Mouse (Mus musculus) neutrophil, adult 5-6 weeks (primary cell): Measurements from ENCODE around the gene Gm16253. TPM values are rescaled to one million over a fixed set of nuclear protein-coding genes. Genes with fewer than 3 reads are reported as not detected.

ENCODE experiments used
- ATAC-seq: fragments of 151-379, 151-347 bp; 2 replicates; pipeline ENCODE4 v1.8.0; 2017; ENCODE audit warnings: mild to moderate bottlenecking, moderate TSS enrichment; ENCODE audit not compliant: insufficient number of reproducible peaks, poor library complexity, low FRiP score, severe bottlenecking; ENCODE audit errors: extremely low read depth
- total RNA-seq: library from RNA; stranded (forward); fragments of 200-1000 nt; gene quantifications from 2 replicates; pipeline ENCODE4 v1.2.3, GENCODE M21; 2017

Gene Gm16253
- total RNA-seq, 1 experiment from 2014 or later: not detected

DNA sequence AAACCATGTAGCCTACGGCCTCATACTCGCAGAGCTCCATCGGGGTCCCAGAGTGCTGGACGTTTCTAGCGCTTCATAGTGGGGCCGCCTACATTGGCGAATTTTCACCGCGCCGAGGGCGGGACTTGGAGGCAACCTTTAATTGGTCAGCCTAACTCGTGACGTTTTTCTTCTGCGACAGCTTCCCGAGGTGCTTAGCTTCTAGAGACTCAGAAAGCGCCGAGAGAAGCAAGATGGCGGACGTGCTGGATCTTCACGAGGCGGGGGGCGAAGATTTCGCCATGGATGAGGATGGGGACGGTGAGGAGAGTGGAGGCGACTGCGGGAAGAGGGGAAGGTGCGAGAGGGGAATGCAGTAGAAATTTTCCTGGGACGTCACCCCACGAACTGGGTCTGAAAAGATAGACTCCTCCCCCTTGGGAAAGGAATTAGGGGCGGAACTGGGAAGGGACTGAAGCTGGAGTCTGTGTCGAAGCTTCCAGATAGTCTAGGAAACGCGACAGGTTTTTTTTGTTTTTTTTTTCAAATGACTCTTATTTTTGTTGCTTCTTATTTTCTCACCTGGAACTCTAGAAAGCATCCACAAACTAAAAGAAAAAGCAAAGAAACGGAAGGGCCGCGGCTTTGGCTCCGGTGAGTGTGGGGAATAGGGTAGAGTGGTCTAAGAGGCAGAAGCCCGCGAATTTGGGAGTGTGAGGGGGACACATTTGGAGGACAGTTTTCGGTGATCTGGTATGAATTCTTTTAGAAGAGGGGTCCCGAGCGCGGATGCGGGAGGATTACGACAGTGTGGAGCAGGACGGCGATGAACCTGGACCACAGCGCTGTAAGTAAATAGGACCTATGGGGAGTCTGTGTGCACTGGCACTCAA lies 53.2 kb downstream of the Gm16253 start, which contains the start of gene Rbm8a:
Gene Rbm8a, plus strand, starts transcription at position 205 of the 872 bp plus-strand sequence.
- ATAC-seq: peak; percentile 99

Other genes with a start within 250 kb of the Gm16253 start
- not detected in 2 replicates for gene BC107364, start 124.7 kb upstream of the Gm16253 start, total RNA-seq
- not detected in 2 replicates for gene Hfe2, start 51.8 kb upstream of the Gm16253 start, total RNA-seq
- 1,984 and 2,044 TPM in 2 replicates for gene Txnip, start 19.0 kb upstream of the Gm16253 start, total RNA-seq
- 63.6 and 63.9 TPM in 2 replicates for gene Polr3gl, start 17.2 kb downstream of the Gm16253 start, total RNA-seq
- not detected in 2 replicates for gene Ankrd34a, start 19.7 kb downstream of the Gm16253 start, total RNA-seq
- gene Lix1l, start 24.2 kb downstream of the Gm16253 start, total RNA-seq: 0.23 TPM in 1 of 2 replicates, not detected in the other
- gene Rbm8a, start 52.9 kb downstream of the Gm16253 start, total RNA-seq: 29.0 and 39.9 TPM in 2 replicates
- gene Pex11b, start 58.4 kb downstream of the Gm16253 start, total RNA-seq: 15.1 and 19.3 TPM in 2 replicates
- gene Gm42957, start 58.5 kb downstream of the Gm16253 start, total RNA-seq: 0.25 TPM in 1 of 2 replicates, not detected in the other
- gene Itga10, start 68.6 kb downstream of the Gm16253 start, total RNA-seq: 0.25 and 0.35 TPM in 2 replicates
- gene Ankrd35, start 93.1 kb downstream of the Gm16253 start, total RNA-seq: 0.25 and 1.0 TPM in 2 replicates
- 29.4 and 36.8 TPM in 2 replicates for gene Pias3, start 119.4 kb downstream of the Gm16253 start, total RNA-seq
- gene Nudt17, start 131.6 kb downstream of the Gm16253 start, total RNA-seq: 1.2 TPM in 2 replicates
- 35.7 and 38.3 TPM in 2 replicates for gene Polr3c, start 150.6 kb downstream of the Gm16253 start, total RNA-seq
- 90.6 and 95.0 TPM in 2 replicates for gene Rnf115, start 150.7 kb downstream of the Gm16253 start, total RNA-seq